Mouse (Mus musculus): Measurements from ENCODE around the gene Prlh. TPM values are rescaled to one million over a fixed set of nuclear protein-coding genes. Genes with fewer than 3 reads are reported as not detected.

Prlh gene
- polyA plus RNA-seq (2021): not detected

GRCm38 (mm10) chr1:90952808-90953207 lies at the start of gene Prlh:
Gene Prlh (plus strand): TSS chr1:90953108.
- in situ Hi-C loops (cut with MboI; ENCODE audit: low pct_unique_long_range_greater_than_20kb): loop anchor here (10.0 kb wide), 1 partner anchor 108 kb away; the partner anchor contains the start of gene Col6a3
- DNase-seq (ENCODE audit: low read depth, low spot score): no peak
- no peak for TF ChIP-seq CTCF (IDR thresholded peaks at IDR 0.05)
- ChIA-PET POLR2A (no interaction called here), CTCF (interaction anchor here (1.1 to 1.5 kb wide), 2 partner anchors 10 to 24 kb away, joined by 4 read pairs; no protein-coding TSS in a partner anchor)
- ATAC-seq: no peak
- no peaks in the 10 kb centered on the region for H3K27me3 ChIP-seq

GRCm38 (mm10) chr1:90903211-90903945 lies 49.5 kb upstream of the Prlh start:
- no peaks in the 10 kb centered on the region for H3K27me3 ChIP-seq
- CTCF ChIA-PET: no interaction called here
- ATAC-seq (no peak), DNase-seq (ENCODE audit: low read depth, low spot score) (no peak)
- TF ChIP-seq CTCF (IDR thresholded peaks at IDR 0.05): no peak
- in situ Hi-C loops (cut with MboI; ENCODE audit: low pct_unique_long_range_greater_than_20kb): no loop called here
- POLR2A ChIA-PET: interaction anchor here (0.9 kb wide), 1 partner anchor 10 kb away, joined by 3 read pairs; no protein-coding TSS in a partner anchor

- no peaks in the 10 kb centered on the region for H3K27me3 ChIP-seq
- in situ Hi-C loops (cut with MboI; ENCODE audit: low pct_unique_long_range_greater_than_20kb): no loop called here
- no peak for TF ChIP-seq CTCF (IDR thresholded peaks at IDR 0.05)
- ChIA-PET CTCF (no interaction called here), POLR2A (interaction anchor here (0.9 kb wide), 1 partner anchor 11 kb away, joined by 3 read pairs; no protein-coding TSS in a partner anchor)
- ATAC-seq (no peak), DNase-seq (ENCODE audit: low read depth, low spot score) (no peak)
Measured at GRCm38 (mm10) chr1:90903971-90904458, 48.9 kb upstream of the Prlh start.

- ChIA-PET POLR2A (interaction anchor here (0.7 kb wide), 1 partner anchor 486 kb away, joined by 3 read pairs; no protein-coding TSS in a partner anchor), CTCF (interaction anchor here (0.6 to 1.1 kb wide), 3 partner anchors 12 to 52 kb away, joined by 3 read pairs; no protein-coding TSS in a partner anchor)
- in situ Hi-C loops (cut with MboI; ENCODE audit: low pct_unique_long_range_greater_than_20kb): loop anchor here (5.0 kb wide), 1 partner anchor 52 kb away; no protein-coding TSS in a partner anchor
- DNase-seq (ENCODE audit: low read depth, low spot score) (no peak), ATAC-seq (no peak)
- no peaks in the 10 kb centered on the region for H3K27me3 ChIP-seq
- TF ChIP-seq CTCF (IDR thresholded peaks at IDR 0.05): no peak
Measured at GRCm38 (mm10) chr1:90904729-90905404, 48.0 kb upstream of the Prlh start.

GRCm38 (mm10) chr1:90906357-90906756 lies 46.6 kb upstream of the Prlh start:
- no peak for ATAC-seq
- POLR2A ChIA-PET: no interaction called here

GRCm38 (mm10) chr1:90909161-90909560 lies 43.7 kb upstream of the Prlh start:
- CTCF ChIA-PET: interaction anchor here (1.0 to 2.7 kb wide), 2 partner anchors 8 to 48 kb away, joined by 3 to 11 read pairs; no protein-coding TSS in a partner anchor
- DNase-seq (ENCODE audit: low read depth, low spot score) (no peak), ATAC-seq (no peak)
- in situ Hi-C loops (cut with MboI; ENCODE audit: low pct_unique_long_range_greater_than_20kb): loop anchor here (5.0 kb wide), 1 partner anchor 48 kb away; no protein-coding TSS in a partner anchor
- TF ChIP-seq CTCF (IDR thresholded peaks at IDR 0.05): no peak
- POLR2A ChIA-PET: interaction anchor here (1.4 kb wide), 1 partner anchor 42 kb away, joined by 3 read pairs; no protein-coding TSS in a partner anchor
- no peaks in the 10 kb centered on the region for H3K27me3 ChIP-seq

More at GRCm38 (mm10) chr1:90906357-90906756, 46.6 kb upstream of the Prlh start:
- no peak for DNase-seq (ENCODE audit: low read depth, low spot score)
- TF ChIP-seq CTCF (IDR thresholded peaks at IDR 0.05): no peak
- in situ Hi-C loops (cut with MboI; ENCODE audit: low pct_unique_long_range_greater_than_20kb): loop anchor here (5.0 kb wide), 1 partner anchor 51 kb away; no protein-coding TSS in a partner anchor
- CTCF ChIA-PET: interaction anchor here (1.0 to 2.7 kb wide), 3 partner anchors 50 to 53 kb away, joined by 3 to 11 read pairs (median 3); no protein-coding TSS in a partner anchor
- no peaks in the 10 kb centered on the region for H3K27me3 ChIP-seq

GRCm38 (mm10) chr1:90909631-90910152 lies 43.2 kb upstream of the Prlh start:
- in situ Hi-C loops (cut with MboI; ENCODE audit: low pct_unique_long_range_greater_than_20kb): loop anchor here (5.0 kb wide), 1 partner anchor 48 kb away; no protein-coding TSS in a partner anchor
- ATAC-seq (peak; percentile 34), DNase-seq (ENCODE audit: low read depth, low spot score) (no peak)
- ChIA-PET POLR2A (interaction anchor here (1.4 kb wide), 1 partner anchor 42 kb away, joined by 3 read pairs; no protein-coding TSS in a partner anchor), CTCF (interaction anchor here (1.0 kb wide), 1 partner anchor 9 kb away, joined by 3 read pairs; no protein-coding TSS in a partner anchor)
- no peak for TF ChIP-seq CTCF (IDR thresholded peaks at IDR 0.05)
- no peaks in the 10 kb centered on the region for H3K27me3 ChIP-seq

GRCm38 (mm10) chr1:90913231-90913630 lies 39.7 kb upstream of the Prlh start:
- no peak for TF ChIP-seq CTCF (IDR thresholded peaks at IDR 0.05)
- POLR2A ChIA-PET: no interaction called here
- no peak for ATAC-seq

GRCm38 (mm10) chr1:90914948-90915569 lies 37.8 kb upstream of the Prlh start, which contains the start of gene Mlph:
Gene Mlph (plus strand): TSS chr1:90915085.
- no peaks in the 10 kb centered on the region for H3K27me3 ChIP-seq
- DNase-seq (ENCODE audit: low read depth, low spot score) (no peak), ATAC-seq (no peak)
- TF ChIP-seq CTCF (IDR thresholded peaks at IDR 0.05): no peak
- CTCF ChIA-PET: no interaction called here
- POLR2A ChIA-PET: no interaction called here
- in situ Hi-C loops (cut with MboI; ENCODE audit: low pct_unique_long_range_greater_than_20kb): no loop called here

More at GRCm38 (mm10) chr1:90913231-90913630, 39.7 kb upstream of the Prlh start:
- DNase-seq (ENCODE audit: low read depth, low spot score): no peak
- CTCF ChIA-PET: no interaction called here
- in situ Hi-C loops (cut with MboI; ENCODE audit: low pct_unique_long_range_greater_than_20kb): no loop called here
- H3K27me3 ChIP-seq: no peaks in the 10 kb centered on the region
